Mouse (Mus musculus) CH12.LX (cell line): ENCODE data around the gene Catsper3. TPM values are rescaled to one million over a fixed set of nuclear protein-coding genes. Genes with fewer than 3 reads are reported as not detected.
A peak's percentile ranks its signal among the peaks of the same experiment; 100 is the strongest.

Experiments used
- DNase-seq: peaks from one replicate; pipeline ENCODE4 v3.0.0-alpha.2; 2013; ENCODE audit errors: extremely low read depth
- H3K27ac ChIP-seq: 2 replicates; pipeline ENCODE4 v1.5.1; 2012; ENCODE audit warnings: low read depth, mild to moderate bottlenecking, control low read depth, moderate library complexity; ENCODE audit not compliant: insufficient read depth
- H3K27me3 ChIP-seq: replicated peaks from 2 replicates; pipeline ENCODE3; 2012; ENCODE audit warnings: inconsistent platforms
- H3K36me3 ChIP-seq, 2 experiments: replicated peaks in 1 of 2; 2 replicates each; pipeline versions ENCODE3 to v1.6.1; 2012; ENCODE audit warnings: inconsistent platforms in 1 of 2, low read length in 1 of 2, mild to moderate bottlenecking in 1 of 2, mixed read lengths in 1 of 2, moderate library complexity in 1 of 2; ENCODE audit not compliant: control insufficient read depth in 1 of 2, insufficient read depth in 1 of 2
- H3K4me1 ChIP-seq, 2 experiments: 2 replicates each; pipeline ENCODE4 v1.6.1; 2012; ENCODE audit warnings: inconsistent platforms in 1 of 2, moderate library complexity in 1 of 2; ENCODE audit not compliant: insufficient read depth in 2 of 2, control insufficient read depth in 1 of 2
- H3K4me2 ChIP-seq: 2 replicates; pipeline ENCODE4 v1.6.1; 2012; ENCODE audit warnings: low read depth, mild to moderate bottlenecking, control low read depth; ENCODE audit not compliant: poor library complexity, insufficient read depth, severe bottlenecking
- H3K4me3 ChIP-seq, 3 experiments: fragments of 150-350 bp in 1 of 3; sonication (generic) in 1 of 3; replicated peaks in 1 of 3; 2 replicates each; pipeline versions ENCODE3 to v1.5.1; 2011 to 2012; ENCODE audit warnings: low read depth in 2 of 3, low read length in 2 of 3, mild to moderate bottlenecking in 2 of 3, moderate library complexity in 2 of 3, control low read depth in 1 of 3, improper control_type of control experiment in 1 of 3, inconsistent platforms in 1 of 3, mixed read lengths in 1 of 3; ENCODE audit not compliant: poor library complexity in 1 of 3
- H3K79me2 ChIP-seq: replicated peaks from 2 replicates; pipeline ENCODE4 v1.6.1; 2012; ENCODE audit warnings: mild to moderate bottlenecking, moderate library complexity; ENCODE audit not compliant: control insufficient read depth, poor library complexity, insufficient read depth, severe bottlenecking; ENCODE audit errors: extremely low read depth
- H3K9ac ChIP-seq: 2 replicates; pipeline ENCODE4 v1.6.1; 2012; ENCODE audit warnings: low read depth, mild to moderate bottlenecking, control low read depth, moderate library complexity; ENCODE audit not compliant: insufficient read depth
- H3K9me3 ChIP-seq: replicated peaks from 2 replicates; pipeline ENCODE3; 2012; ENCODE audit warnings: low read length, inconsistent platforms, mixed read lengths
- CHD1 ChIP-seq: IDR thresholded peaks from 2 replicates; pipeline ENCODE4 v1.6.1; 2012; ENCODE audit warnings: low read depth, low read length, improper control_type of control experiment, inconsistent platforms
- CTCF ChIP-seq, 2 experiments: IDR thresholded peaks in 1 of 2; conservative IDR thresholded peaks in 1 of 2; 2 replicates each; pipeline ENCODE4 v1.5.1; 2011 to 2012; ENCODE audit warnings: low read depth in 2 of 2, low read length in 2 of 2, improper control_type of control experiment in 1 of 2, inconsistent platforms in 1 of 2, mild to moderate bottlenecking in 1 of 2, moderate library complexity in 1 of 2
- E2F4 ChIP-seq: IDR thresholded peaks from 2 replicates; pipeline ENCODE4 v1.6.1; 2011; ENCODE audit warnings: low read depth, low read length, improper control_type of control experiment; ENCODE audit not compliant: insufficient replicate concordance
- ELF1 ChIP-seq: IDR thresholded peaks from 2 replicates; pipeline ENCODE4 v1.6.1; 2014; ENCODE audit warnings: low read depth, mild to moderate bottlenecking, inconsistent platforms, low read length, improper control_type of control experiment
- ETS1 ChIP-seq: conservative IDR thresholded peaks from 2 replicates; pipeline ENCODE4 v1.6.1; 2012; ENCODE audit warnings: low read depth, mild to moderate bottlenecking, inconsistent platforms, low read length, improper control_type of control experiment, moderate library complexity
- GABPA ChIP-seq: IDR thresholded peaks from 2 replicates; pipeline ENCODE4 v1.6.1; 2012; ENCODE audit warnings: low read depth, low read length, improper control_type of control experiment, inconsistent platforms; ENCODE audit not compliant: insufficient replicate concordance
- IRF4 ChIP-seq: IDR thresholded peaks from 2 replicates; pipeline ENCODE4 v1.6.1; 2014; ENCODE audit warnings: low read depth, mild to moderate bottlenecking, inconsistent platforms, low read length, improper control_type of control experiment
- JUN ChIP-seq: IDR thresholded peaks from 2 replicates; pipeline ENCODE4 v1.6.1; 2011; ENCODE audit warnings: low read depth, mild to moderate bottlenecking, low read length, improper control_type of control experiment, moderate library complexity; ENCODE audit not compliant: insufficient read depth
- JUND ChIP-seq: conservative IDR thresholded peaks from 2 replicates; pipeline ENCODE4 v1.6.1; 2011; ENCODE audit warnings: low read depth, low read length, improper control_type of control experiment
- KAT2A ChIP-seq: IDR thresholded peaks from 2 replicates; pipeline ENCODE4 v1.6.1; 2012; ENCODE audit warnings: low read length, improper control_type of control experiment, inconsistent platforms; ENCODE audit not compliant: insufficient replicate concordance
- MAZ ChIP-seq: IDR thresholded peaks from 2 replicates; pipeline ENCODE4 v1.6.1; 2012; ENCODE audit warnings: low read depth, mild to moderate bottlenecking, inconsistent platforms, low read length, improper control_type of control experiment, moderate library complexity
- MEF2A ChIP-seq: IDR thresholded peaks from 2 replicates; pipeline ENCODE4 v1.6.1; 2014; ENCODE audit warnings: low read depth, mild to moderate bottlenecking, inconsistent platforms, low read length, improper control_type of control experiment, borderline replicate concordance
- MXI1 ChIP-seq: IDR thresholded peaks from 2 replicates; pipeline ENCODE4 v1.6.1; 2011; ENCODE audit warnings: mild to moderate bottlenecking, low read depth, low read length, improper control_type of control experiment
- MYC ChIP-seq: IDR thresholded peaks from 2 replicates; pipeline ENCODE4 v1.6.1; 2011; ENCODE audit warnings: low read depth, mild to moderate bottlenecking, improper control_type of control experiment, low read length
- NRF1 ChIP-seq: IDR thresholded peaks from 2 replicates; pipeline ENCODE4 v1.6.1; 2014; ENCODE audit warnings: low read depth, mild to moderate bottlenecking, inconsistent platforms, low read length, improper control_type of control experiment, moderate library complexity
- PAX5 ChIP-seq: IDR thresholded peaks from 2 replicates; pipeline ENCODE4 v1.6.1; 2012; ENCODE audit warnings: low read length, inconsistent platforms, mixed read lengths
- TCF12 ChIP-seq: IDR thresholded peaks from 2 replicates; pipeline ENCODE4 v1.6.1; 2014; ENCODE audit warnings: low read depth, mild to moderate bottlenecking, inconsistent platforms, low read length, improper control_type of control experiment
- UBTF ChIP-seq: IDR thresholded peaks from 2 replicates; pipeline ENCODE4 v1.6.1; 2012; ENCODE audit warnings: low read depth, mild to moderate bottlenecking, inconsistent platforms, low read length, improper control_type of control experiment, moderate library complexity
- USF2 ChIP-seq: conservative IDR thresholded peaks from 2 replicates; pipeline ENCODE4 v1.6.1; 2011; ENCODE audit warnings: low read depth, low read length, improper control_type of control experiment
- ZMIZ1 ChIP-seq: IDR thresholded peaks from 2 replicates; pipeline ENCODE4 v1.6.1; 2012; ENCODE audit warnings: low read depth, mild to moderate bottlenecking, inconsistent platforms, low read length, improper control_type of control experiment
- dilution Hi-C: fragments of 300-500 bp; cut with MboI; formaldehyde crosslinking; loops from 2 replicates; pipeline ENCODE4 v1.14.3; 2020; ENCODE audit warnings: low sequenced_read_pairs; ENCODE audit not compliant: extremely low pct_unique_long_range_greater_than_20kb, extremely low pct_ligation_motif_present
- in situ Hi-C: fragments of 300-500 bp; cut with MboI; formaldehyde crosslinking; loops from 3 replicates; pipeline ENCODE4 v1.14.3; 2019; ENCODE audit warnings: low sequenced_read_pairs, low pct_ligation_motif_present, low pct_unique_long_range_greater_than_20kb, mixed read lengths
- polyA plus RNA-seq: library from polyadenylated mRNA; unstranded; fragments of >175 nt; gene quantifications from 2 replicates; pipeline ENCODE4 v1.2.1, GENCODE M21; 2012; ENCODE audit warnings: low read depth; ENCODE audit not compliant: insufficient read length
- total RNA-seq, 2 experiments: library from RNA; depleted of rRNA; stranded (reverse); fragments of 300-350 nt in 1 of 2; fragments of >200 nt in 1 of 2; gene quantifications; 2 replicates each; pipeline ENCODE4 v1.2.3; 2012 to 2014

Catsper3 gene
- total and polyA plus RNA-seq, 3 experiments = not detected

GRCm38 (mm10) chr13:55761486-55761885, 22.9 kb upstream of the Catsper3 start:
- dilution Hi-C loops = no loop called here
- Histone ChIP-seq H3K36me3 (peaks cover 0 to 14% of the 10 kb centered on the region in 2 experiments), H3K79me2 (no peaks in the 10 kb centered on the region), H3K4me3 (no peak overlapping the region), H3K9ac (no peak overlapping the region), H3K27ac (no peak overlapping the region), H3K4me2 (no peak overlapping the region), H3K9me3 (no peaks in the 10 kb centered on the region), H3K4me1 (no peaks in the 10 kb centered on the region), H3K27me3 (no peaks in the 10 kb centered on the region)
- in situ Hi-C loops = no loop called here
- DNase-seq = no peak
- no peak for TF ChIP-seq MXI1

DNA sequence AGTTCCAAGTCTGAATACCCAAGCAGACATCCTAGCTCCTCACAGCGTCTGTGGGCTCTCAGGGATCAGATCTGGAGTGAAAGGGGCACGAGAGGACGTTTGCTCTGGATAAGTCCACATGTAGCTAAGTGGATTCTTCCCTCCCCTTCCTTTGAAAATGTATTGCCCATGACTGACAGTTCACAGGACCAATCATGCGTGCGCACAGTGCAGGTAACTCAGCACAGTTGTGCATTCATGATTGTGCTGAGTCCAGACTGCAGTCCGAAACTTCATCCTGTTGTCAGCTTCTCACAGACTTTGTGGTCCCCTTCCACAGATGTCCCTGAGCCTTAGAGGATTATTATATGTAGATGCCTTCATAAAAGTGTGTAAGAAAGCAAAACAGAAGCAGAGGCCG, 10.0 kb upstream of the Catsper3 start:
- no peak overlapping the region for H3K27ac ChIP-seq
- in situ Hi-C loops = no loop called here
- H3K4me2 ChIP-seq = no peak overlapping the region
- no peaks in the 10 kb centered on the region for H3K9me3 ChIP-seq
- TF ChIP-seq GABPA (no peak), MAZ (no peak), NRF1 (no peak), ETS1 (no peak), MXI1 (no peak), TCF12 (no peak), ELF1 (no peak), ZMIZ1 (no peak), MYC (no peak), IRF4 (no peak), KAT2A (no peak), USF2 (no peak), CHD1 (no peak), JUN (no peak), CTCF (conservative IDR thresholded peaks at IDR 0.05 in 1 of 2, IDR thresholded peaks at IDR 0.05 in 1 of 2; ENCODE audit: low read depth in 2 of 2, low read length in 2 of 2) (no peak), PAX5 (no peak), JUND (no peak), E2F4 (no peak), UBTF (no peak), MEF2A (no peak)
- TF ChIP-seq, all 38 proteins: peak for 0
- H3K4me1 ChIP-seq = no peaks in the 10 kb centered on the region
- H3K4me3 ChIP-seq = no peak overlapping the region
- peak; percentile 4 for DNase-seq
- no peaks in the 10 kb centered on the region for H3K79me2 ChIP-seq
- H3K36me3 ChIP-seq = peaks cover 0 to 14% of the 10 kb centered on the region in 2 experiments
- no peaks in the 10 kb centered on the region for H3K27me3 ChIP-seq
- H3K9ac ChIP-seq = no peak overlapping the region
- dilution Hi-C loops = no loop called here
